Mouse (Mus musculus) frontal cortex, postnatal 36 days (tissue): Measurements from ENCODE around the gene Lamb2.

Experiments used
- DNase-seq, 2 experiments: peaks; one replicate each; pipeline ENCODE4 v3.0.0; 2022; ENCODE audit warnings: low spot score in 2 of 2

The Lamb2 gene

DNA sequence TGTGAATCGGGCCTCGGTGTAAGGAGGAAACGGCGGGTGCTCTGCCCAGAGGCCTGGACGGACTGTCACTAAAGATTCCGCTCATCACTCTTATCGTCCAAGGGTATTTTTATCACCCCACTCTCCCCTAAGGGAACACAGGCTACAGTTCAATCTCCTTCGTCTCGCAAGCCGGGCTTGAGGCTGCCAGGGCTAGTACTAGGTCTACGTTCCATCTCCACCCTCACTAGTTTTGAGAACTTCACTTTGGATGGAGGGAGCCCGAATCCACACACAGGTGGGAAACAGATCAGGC, 11.7 kb downstream of the Lamb2 start:
- no peak for DNase-seq

DNA sequence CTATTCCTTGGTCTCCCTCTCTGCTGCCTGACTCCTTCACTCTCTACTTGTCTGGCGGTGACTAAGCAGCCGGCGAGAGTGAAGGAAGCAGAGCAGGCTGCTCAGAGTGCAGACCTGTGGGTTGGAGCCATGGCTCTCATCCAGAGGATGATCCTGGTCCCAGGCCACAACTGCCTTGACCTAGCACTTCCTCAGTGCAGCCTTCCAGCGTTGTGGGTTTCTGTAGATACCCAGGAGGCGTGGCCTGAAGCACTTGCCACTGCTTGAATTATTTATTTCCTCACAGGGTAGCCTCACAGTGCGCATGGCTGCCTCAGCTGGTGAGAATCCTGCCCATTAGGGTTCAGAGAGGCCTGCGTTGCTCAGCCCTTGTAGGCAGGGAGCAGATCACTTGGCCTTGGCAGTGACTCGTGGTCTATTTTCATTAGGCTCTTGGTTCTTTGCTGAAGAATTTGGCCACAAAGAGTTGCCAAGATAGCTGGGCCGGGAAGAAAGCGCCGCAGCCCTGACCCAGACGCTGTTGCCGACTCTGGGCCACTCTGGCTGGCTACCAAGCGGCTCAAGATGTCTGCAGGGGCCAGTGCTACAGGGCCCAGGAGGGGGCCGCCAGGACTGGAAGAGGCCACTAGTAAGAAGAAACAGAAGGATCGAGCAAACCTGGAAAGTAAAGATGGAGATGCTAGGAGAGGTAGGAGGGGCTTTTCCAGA, 12.7 kb downstream of the Lamb2 start:
- peak in 1 of 2 experiments; percentile 29 for DNase-seq

- DNase-seq: no peak
Observed at GRCm38 (mm10) chr9:108493246-108493645, 13.7 kb downstream of the Lamb2 start.

GRCm38 (mm10) chr9:108494146-108494825, 14.8 kb downstream of the Lamb2 start:
- DNase-seq: no peak

GRCm38 (mm10) chr9:108494905-108495304, 15.4 kb downstream of the Lamb2 start:
- DNase-seq: no peak

- DNase-seq: no peak
Observed at GRCm38 (mm10) chr9:108499231-108499630, 19.7 kb downstream of the Lamb2 start.

DNA sequence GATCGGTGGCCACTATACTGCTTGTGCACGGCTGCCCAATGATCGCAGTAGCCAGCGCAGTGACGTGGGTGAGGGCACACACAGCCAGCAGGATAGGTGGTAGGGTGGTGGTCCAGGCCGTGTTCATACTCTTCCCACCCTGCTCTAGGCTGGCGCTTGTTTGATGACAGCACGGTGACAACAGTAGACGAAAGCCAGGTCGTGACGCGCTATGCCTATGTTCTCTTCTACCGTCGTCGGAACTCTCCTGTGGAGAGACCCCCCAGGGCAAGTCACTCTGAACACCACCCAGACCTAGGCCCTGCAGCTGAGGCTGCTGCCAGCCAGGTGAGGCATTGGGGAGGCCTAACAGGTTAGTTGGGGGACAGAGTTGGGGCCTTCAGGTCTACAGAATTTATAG, 20.4 kb downstream of the Lamb2 start:
- no peak for DNase-seq

- no peak for DNase-seq
Observed at GRCm38 (mm10) chr9:108506901-108507300, 27.4 kb downstream of the Lamb2 start.

GRCm38 (mm10) chr9:108507619-108508434, 28.3 kb downstream of the Lamb2 start, which contains the start of gene Qars:
Gene Qars (plus strand): TSS chr9:108507706.
- peak; percentile 92 to 95 for DNase-seq

- no peak for DNase-seq
Observed at GRCm38 (mm10) chr9:108508776-108509175, 29.2 kb downstream of the Lamb2 start.

DNA sequence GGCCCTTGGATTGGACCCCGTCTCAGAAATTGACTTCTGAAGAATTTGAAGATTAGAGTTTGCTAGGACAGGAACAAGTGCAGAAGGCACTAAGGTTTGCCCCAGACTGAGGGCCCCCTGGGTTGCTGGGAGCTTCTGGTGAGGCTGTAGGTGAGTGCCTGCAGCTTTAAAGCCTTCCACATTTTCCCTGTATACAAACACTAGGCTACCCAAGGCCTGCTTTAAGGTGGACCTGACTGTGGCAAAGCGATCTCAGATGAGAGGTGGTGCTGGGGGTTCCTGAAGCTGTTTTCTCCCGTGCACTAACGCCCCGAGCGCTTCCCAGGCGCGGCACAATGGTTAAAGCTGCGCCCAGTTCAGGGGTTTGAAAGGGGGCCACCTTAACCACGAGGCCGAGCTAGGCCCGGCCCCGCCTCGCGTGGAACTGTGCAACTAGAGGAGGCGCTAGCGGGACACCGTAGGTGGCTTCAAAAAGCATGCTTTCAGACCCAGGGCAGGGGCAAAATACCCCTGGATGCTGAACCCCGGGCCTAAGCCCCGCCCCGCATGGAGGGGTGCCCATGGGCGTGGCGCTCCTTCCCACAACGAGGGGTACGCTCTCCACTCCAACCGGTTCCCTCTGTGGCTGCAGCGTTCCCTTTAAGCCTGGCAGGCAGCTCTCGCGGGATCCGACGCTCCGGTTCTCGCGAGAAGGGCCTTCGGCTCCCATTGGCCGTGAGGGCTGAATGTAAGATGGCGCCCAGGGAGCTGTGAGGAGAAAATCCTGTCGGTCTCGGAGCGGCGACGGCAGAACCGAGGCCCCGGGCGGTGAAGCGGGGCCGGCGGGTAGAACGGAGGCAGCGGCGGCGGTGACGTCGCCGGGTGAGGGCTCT, 37.1 kb downstream of the Lamb2 start, which contains the start of gene Qrich1:
Qrich1 (plus strand) TSS at position 427 of the 872 bp plus-strand sequence.
- DNase-seq: peak; percentile 95 to 96

DNA sequence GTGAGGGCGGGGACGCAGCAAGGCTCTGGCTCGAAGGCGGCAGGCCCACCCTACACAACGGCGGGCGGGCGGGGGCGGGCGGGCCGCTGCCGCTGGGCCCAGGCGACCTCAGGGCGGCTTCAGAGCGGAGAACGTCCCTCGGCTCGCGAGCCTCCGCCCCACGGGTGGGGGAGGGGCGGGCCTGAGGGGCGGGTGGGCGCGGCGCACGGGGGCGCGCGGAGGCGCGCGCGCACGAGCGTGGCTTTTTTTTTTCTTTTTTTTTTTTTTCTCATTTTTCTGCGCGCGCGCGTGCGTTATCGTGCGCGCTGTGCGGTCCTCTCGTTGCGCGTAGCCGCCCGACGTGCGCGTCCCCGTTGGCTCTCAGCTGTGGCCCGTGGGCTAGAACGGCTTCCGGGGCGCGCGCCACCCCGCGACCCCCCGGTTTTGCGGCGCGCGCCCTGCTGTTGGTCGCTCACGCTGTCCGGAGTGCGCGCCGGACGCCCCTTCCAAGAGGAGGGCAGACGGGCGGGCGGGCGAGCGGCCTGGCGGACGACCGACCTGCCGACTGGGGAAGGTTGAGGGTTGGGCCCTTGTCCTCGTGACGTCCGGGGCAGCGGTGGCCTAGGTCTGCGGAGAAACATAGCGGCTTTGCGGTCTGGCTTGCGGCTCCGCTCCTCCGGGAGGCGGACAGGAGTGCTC, 37.9 kb downstream of the Lamb2 start:
- peak; percentile 68 to 80 for DNase-seq

GRCm38 (mm10) chr9:108517931-108518332, 38.4 kb downstream of the Lamb2 start:
- peak in 1 of 2 experiments; percentile 52 for DNase-seq

DNA sequence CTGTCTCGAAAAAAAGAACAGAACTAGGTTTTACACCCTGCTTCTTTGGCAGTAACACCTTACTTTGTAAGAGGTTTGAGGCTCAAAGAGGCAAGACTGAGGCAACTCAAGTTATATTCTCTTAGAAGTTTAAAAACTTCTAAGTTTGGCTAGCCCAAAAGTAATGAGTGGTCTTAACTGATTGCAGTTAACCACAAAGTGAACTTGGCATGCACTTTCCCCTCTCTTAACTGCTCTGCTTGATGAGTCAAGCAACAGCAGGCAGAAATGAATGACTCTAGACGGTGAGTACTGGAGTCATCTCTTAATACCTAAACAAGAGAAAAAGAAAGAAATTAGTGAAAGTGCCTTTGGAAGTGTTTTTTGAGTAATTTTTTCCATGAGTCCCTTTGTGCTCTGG, 42.1 kb downstream of the Lamb2 start:
- DNase-seq: no peak

DNA sequence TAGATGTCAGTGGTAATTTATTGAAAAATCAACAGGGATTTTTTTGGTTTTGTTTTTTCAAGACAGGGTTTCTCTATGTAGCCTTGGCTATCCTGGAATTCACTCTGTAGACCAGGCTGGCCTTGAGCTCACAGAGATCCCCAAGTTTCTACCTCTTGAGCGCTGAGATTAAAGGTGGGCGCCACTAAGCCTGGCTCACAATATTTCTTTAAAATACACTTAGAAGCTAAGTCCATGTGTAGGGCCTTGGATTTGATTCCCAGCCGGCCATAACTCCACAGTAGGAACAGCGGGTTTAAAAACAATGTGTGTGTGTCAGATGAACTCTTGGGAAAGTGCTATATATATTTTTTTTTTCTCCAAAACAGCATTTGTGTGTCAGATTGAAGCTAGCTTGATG, 43.8 kb downstream of the Lamb2 start:
- no peak for DNase-seq

DNA sequence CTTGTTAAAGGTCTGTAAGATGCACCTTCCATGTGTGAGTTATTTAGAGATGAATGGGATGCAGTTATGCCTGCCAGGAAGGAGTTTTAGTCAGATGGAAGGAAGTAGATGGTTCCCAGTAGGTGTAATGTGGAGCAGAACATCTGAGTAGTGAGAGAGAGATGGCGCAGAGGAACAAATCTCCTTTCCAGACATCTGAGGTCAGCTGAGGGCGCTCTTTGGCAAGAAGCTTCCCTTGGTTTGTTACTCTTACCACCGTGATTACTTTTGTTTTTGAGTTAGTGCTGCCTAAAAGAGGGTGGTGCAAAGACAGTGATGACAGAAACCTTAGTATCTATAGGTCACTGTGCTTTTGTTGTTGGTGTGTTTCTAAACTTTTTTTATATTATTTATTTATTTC, 45.9 kb downstream of the Lamb2 start:
- no peak for DNase-seq

DNA sequence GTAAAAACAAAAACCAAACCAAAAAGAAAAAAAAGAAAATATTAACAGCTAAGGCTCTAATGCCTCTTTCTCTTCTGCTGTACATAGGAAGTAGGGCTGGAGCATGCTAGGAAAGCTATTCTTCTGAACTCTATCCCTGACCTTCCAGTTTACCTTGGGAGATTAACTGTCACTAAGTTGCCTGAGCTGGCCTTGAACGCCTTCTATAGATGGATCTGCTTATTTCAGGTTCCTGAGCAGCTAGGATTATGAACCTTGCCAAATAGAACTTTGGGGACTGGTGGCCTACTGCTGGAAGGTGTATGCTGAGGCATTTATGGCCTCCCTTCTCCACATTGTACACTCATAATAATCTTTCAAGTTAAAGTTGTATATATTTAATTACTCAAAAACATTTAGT, 51.4 kb downstream of the Lamb2 start:
- no peak for DNase-seq

DNA sequence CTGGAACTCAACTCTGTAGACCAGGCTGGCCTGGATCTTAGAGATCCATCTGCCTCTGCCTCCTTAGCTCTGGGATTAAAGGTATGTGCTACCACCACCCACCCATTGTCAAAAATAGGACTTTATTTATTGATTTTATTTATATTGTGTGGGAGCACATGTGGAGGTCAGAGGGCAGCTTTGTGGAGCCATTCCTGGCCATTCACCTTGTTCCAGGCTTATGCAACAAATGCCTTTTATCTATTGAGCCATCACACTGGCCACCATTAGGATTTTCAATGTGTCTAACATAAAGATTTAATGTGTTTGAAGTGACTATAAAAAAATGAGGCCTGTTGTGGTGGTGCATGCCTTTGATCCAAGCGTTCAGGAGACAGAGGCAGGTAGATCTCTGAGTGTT, 52.0 kb downstream of the Lamb2 start:
- no peak for DNase-seq
